Mouse (Mus musculus) megakaryocyte, embryonic 14.5 days (primary cell): ENCODE data around the gene Sdhc.

ENCODE experiments used
- FLI1 ChIP-seq: IDR thresholded peaks from 2 replicates; pipeline ENCODE4 v1.6.1; 2012; ENCODE audit warnings: low read length, inconsistent platforms, mixed read lengths
- GATA1 ChIP-seq: IDR thresholded peaks from 3 replicates; pipeline ENCODE4 v1.6.1; 2012; ENCODE audit warnings: mixed read lengths, low read length, inconsistent platforms, borderline replicate concordance

GRCm38 (mm10) chr1:171097612-171098011, 52.8 kb downstream of the Sdhc start:
- TF ChIP-seq GATA1: no peak
- TF ChIP-seq FLI1: no peak
